Mouse (Mus musculus) heart, postnatal 0 days (tissue): ENCODE results near the gene Cbx6.

Source experiments
- CTCF ChIP-seq: IDR thresholded peaks from 2 replicates; pipeline ENCODE4 v1.5.1; 2016; ENCODE audit warnings: antibody characterized with exemption, control low read depth, low read depth
- EP300 ChIP-seq: IDR thresholded peaks from 2 replicates; pipeline ENCODE4 v1.6.1; 2016; ENCODE audit warnings: antibody characterized with exemption, low read depth

DNA sequence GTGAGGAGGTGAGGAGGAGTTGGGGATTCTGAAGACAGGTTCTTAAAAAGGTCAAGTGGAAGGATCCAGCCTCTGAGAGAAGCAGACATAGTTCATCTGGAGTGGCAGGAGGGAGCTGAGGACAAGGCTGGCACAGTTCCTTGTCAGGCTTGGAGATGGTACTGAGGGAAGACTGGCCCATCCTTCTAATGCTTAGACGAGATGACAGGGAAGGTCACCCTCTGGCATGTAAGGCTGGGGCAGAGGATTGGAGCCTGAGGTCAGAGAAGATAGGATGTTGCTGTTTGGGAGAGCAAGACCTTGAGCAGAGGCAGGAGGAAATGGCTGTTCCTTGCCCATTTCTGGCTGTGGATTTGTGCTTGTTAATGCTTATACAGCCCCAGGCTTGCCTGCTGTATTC lies 49.4 kb downstream of the Cbx6 start:
- TF ChIP-seq CTCF (no peak), EP300 (no peak)
